Mouse (Mus musculus) cortical plate, adult 2 months (tissue): ENCODE data around the gene Dynlt1b.
"Not testable (repeated sequence)": the region's sequence is repeated elsewhere in the genome, so short reads cannot be mapped to it uniquely, and the experiment has no call there.

Source experiments
- CTCF ChIP-seq: fragments of 200-500 bp; IDR thresholded peaks from 2 replicates; pipeline ENCODE4 v1.5.1; 2011; ENCODE audit warnings: mild to moderate bottlenecking, control low read depth, low read length; ENCODE audit not compliant: insufficient read depth; ENCODE audit errors: extremely low read depth
- POLR2A ChIP-seq: fragments of 200-500 bp; IDR thresholded peaks from 2 replicates; pipeline ENCODE4 v1.6.1; 2011; ENCODE audit warnings: mild to moderate bottlenecking, low read length, control low read depth; ENCODE audit not compliant: insufficient read depth; ENCODE audit errors: extremely low read depth

DNA sequence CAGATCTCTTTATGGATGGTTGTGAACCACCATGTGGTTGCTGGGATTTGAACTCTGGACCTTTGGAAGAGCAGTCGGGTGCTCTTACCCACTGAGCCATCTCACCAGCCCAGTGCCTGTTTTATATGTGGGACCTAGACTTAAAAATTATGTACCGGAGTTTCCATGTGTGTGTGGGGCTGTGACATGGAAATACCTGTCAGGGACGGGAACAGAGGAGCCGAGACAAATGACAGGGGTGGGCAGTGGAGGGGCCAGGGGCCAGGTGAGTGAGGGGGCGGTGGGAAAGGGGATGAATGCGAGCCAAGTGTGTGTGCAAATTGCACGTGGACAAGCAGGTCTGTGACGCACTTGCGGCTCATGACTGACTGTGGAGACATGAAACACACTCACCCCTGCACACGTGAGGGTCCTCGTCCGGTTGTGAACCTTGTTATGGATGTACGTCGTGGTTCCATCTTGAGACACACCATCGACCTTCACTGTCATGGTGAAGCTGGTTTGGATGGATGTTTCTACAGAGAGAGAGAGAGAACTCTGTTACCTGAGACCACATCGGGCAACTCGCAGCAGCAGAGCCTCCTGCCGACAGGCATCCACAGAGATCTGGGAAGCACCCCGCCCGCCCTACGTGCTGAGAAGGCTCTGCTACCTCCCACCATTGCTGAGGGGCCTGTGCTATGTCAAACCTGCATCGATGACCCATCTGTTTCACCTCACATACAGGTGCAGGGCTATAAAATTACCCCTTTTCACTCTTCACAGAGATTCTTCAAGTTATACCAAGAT is 26.9 kb downstream of the Dynlt1b start:
- not testable (repeated sequence) for TF ChIP-seq CTCF, POLR2A
